Mouse (Mus musculus) E14TG2a.4 (cell line): Measurements from ENCODE around the gene Ugt1a1.

Experiments used
- H3K27me3 ChIP-seq: 2 replicates; pipeline ENCODE4 v1.6.1; 2014; ENCODE audit warnings: low read length, control low read depth; ENCODE audit not compliant: insufficient read depth
- H3K36me3 ChIP-seq: 2 replicates; pipeline ENCODE4 v1.6.1; 2014; ENCODE audit warnings: low read length, control low read depth; ENCODE audit not compliant: insufficient read depth
- H3K4me1 ChIP-seq: replicated peaks from 2 replicates; pipeline ENCODE4 v1.6.1; 2014; ENCODE audit warnings: low read depth, low read length, control low read depth
- H3K4me3 ChIP-seq: replicated peaks from 2 replicates; pipeline ENCODE4 v1.5.1; 2014; ENCODE audit warnings: mild to moderate bottlenecking, low read length
- H3K9me3 ChIP-seq: 2 replicates; pipeline ENCODE4 v1.6.1; 2014; ENCODE audit warnings: low read length, control low read depth
- CTCF ChIP-seq: conservative IDR thresholded peaks from 2 replicates; pipeline ENCODE4 v1.5.1; 2014; ENCODE audit warnings: low read length
- NANOG ChIP-seq: IDR thresholded peaks from 2 replicates; pipeline ENCODE4 v1.6.1; 2014; ENCODE audit warnings: borderline replicate concordance, low read length, mixed read lengths
- POU5F1 ChIP-seq: IDR thresholded peaks from 2 replicates; pipeline ENCODE4 v1.6.1; 2014; ENCODE audit warnings: low read length, borderline replicate concordance

Ugt1a1 gene

DNA sequence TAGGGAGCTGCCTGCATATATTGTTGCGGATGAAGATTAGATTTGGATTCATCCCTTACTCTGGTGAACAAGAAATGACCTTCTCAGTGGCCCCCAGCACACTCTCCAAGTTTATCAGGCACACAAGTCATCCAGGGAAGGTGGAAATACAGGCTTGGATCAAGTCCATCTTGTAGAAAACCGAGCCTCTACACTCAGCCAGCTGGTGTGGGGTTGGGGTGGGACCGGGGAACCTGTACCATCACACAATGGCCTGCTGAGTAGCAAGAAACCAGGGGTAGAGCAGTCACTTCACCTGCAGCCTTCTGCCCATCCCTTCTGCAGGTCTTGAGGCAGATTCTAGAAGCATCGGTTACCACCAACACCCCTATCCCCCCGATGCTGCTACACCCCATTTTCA is 22.9 kb downstream of the Ugt1a1 start:
- Histone ChIP-seq H3K4me3 (no peak overlapping the region), H3K9me3 (peaks cover 63% of the 10 kb centered on the region), H3K4me1 (no peaks in the 10 kb centered on the region), H3K36me3 (no peaks in the 10 kb centered on the region), H3K27me3 (peaks cover 24% of the 10 kb centered on the region; the same call in 1 of the 2 replicates)
- TF ChIP-seq NANOG (no peak), POU5F1 (no peak), CTCF (no peak)

DNA sequence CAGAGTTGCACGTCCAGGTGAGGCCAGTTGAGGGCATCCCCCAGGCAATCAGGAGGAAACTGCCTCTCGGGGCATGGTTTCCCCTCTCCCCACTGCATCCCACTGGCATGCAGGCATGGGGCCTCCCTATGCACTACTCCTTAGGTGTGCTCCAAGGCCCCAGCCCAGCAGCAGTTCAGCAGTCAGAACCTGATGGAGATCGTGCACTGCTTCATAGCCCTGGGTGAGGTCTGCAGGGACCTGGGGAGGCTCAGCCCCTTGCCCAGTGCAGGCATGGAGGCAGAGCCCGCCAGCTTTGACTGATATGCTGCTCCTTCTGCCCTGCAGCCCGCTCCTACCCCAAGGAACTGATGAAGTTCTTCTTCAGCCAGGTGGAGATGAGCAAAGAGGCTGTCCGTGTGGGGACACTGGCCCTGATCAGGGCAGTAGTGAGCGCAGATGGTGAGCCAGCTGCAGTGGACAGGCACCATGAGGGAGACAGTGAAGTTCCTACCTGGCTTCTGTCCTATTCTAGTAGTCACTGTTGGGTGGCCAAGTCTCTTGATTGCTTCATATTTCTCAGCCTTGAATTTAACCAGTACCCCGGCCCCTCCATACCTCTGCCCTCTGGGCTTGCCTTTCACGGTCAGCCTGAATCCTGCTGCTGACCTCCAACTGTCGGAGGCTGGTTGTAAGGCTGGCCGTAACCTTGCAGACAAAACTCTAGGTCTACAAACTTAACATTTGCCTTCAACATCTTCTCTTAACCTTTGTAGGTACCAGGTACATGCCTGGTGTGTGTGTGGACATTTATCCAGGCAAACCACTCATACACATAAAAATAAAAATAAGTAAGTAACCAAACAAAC is 23.5 kb downstream of the Ugt1a1 start:
- H3K4me3 ChIP-seq, result no peak overlapping the region
- no peak for TF ChIP-seq NANOG
- no peak for TF ChIP-seq POU5F1
- TF ChIP-seq CTCF, result no peak
- H3K27me3 ChIP-seq, result peaks cover 23% of the 10 kb centered on the region
- H3K4me1 ChIP-seq, result no peaks in the 10 kb centered on the region
- peaks cover 64% of the 10 kb centered on the region for H3K9me3 ChIP-seq
- H3K36me3 ChIP-seq, result no peaks in the 10 kb centered on the region

DNA sequence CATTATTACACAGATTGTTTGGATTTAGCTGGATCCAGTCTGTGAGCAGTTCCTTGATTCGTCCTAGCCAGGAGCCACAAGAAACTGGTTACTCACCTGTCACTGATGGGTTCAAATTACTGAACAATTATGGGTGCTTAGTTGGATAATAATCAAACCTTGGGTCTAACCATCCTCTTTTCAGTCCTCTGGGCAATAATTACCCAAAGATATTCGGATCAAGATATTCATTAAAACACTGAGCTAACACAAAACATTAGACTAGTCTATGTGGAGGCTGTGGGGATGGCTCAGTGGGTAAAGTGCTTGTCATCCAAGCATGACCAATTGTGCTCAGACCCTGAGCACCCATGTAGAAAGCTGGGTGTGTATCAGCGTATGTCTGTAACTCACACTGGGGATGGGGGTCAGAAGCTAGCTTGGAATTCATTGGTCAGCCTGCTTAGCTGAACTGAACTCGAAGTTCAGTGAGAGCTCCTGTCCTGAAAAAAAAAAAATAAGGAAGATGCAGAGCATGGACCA is 24.2 kb downstream of the Ugt1a1 start:
- Histone ChIP-seq H3K9me3 (peaks cover 70% of the 10 kb centered on the region), H3K4me3 (no peak overlapping the region), H3K27me3 (peaks cover 22% of the 10 kb centered on the region), H3K36me3 (no peaks in the 10 kb centered on the region), H3K4me1 (no peaks in the 10 kb centered on the region)
- no peak for TF ChIP-seq CTCF
- no peak for TF ChIP-seq POU5F1
- TF ChIP-seq NANOG, result no peak

DNA sequence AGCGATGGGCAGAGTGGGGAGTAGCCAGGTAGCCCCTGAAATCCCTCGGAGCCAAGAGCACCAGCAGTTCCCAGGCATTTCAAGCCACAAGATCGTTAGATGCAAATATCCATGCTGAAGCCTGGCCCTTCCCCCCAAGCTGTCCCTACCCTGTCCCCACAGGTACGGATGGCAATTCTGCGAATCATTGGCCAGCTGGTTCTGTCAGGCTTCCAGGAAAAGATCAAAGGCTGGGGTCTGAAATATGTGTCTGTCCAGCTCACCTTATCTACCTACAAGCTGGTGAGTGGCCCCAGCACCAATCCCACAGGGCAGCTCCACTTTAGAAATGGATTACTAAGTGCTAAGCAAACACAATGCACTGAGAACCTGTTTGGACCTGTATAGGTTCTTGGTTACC is 25.6 kb downstream of the Ugt1a1 start:
- Histone ChIP-seq H3K9me3 (peaks cover 70% of the 10 kb centered on the region), H3K36me3 (no peaks in the 10 kb centered on the region)
- TF ChIP-seq NANOG, result no peak
- TF ChIP-seq POU5F1, result no peak
- no peak for TF ChIP-seq CTCF

DNA sequence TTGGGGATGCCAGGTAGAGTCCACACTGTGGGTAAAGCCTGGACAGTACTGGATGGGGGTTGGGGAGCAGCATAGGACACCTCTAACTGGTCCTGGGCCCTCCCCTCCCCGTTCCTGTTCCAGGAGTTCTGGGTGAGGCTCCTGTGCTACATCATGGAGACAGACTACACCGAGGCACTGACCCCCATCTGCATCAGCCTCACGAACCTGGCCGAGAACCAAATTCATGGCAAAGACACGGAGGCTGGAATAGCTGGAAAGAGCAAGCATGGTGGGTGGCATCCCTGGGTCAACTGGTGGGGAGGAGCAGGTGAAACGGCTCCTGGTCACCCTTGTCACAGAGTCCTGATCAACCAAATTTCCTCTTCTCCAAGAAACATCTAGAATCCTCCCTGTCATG is 27.0 kb downstream of the Ugt1a1 start:
- no peak overlapping the region for H3K4me3 ChIP-seq
- TF ChIP-seq CTCF, result no peak
- 0 out of 2 replicates have a peak, but pooled peaks have one; percentile 23 for TF ChIP-seq POU5F1
- no peaks in the 10 kb centered on the region for H3K36me3 ChIP-seq
- peaks cover 72% of the 10 kb centered on the region for H3K9me3 ChIP-seq
- peaks cover 10% of the 10 kb centered on the region; the same call in 1 of the 2 replicates for H3K27me3 ChIP-seq
- H3K4me1 ChIP-seq, result no peaks in the 10 kb centered on the region

More for the DNA sequence above, 25.6 kb downstream of the Ugt1a1 start:
- H3K4me1 ChIP-seq, result no peaks in the 10 kb centered on the region
- no peak overlapping the region for H3K4me3 ChIP-seq
- H3K27me3 ChIP-seq, result peaks cover 15% of the 10 kb centered on the region

DNA sequence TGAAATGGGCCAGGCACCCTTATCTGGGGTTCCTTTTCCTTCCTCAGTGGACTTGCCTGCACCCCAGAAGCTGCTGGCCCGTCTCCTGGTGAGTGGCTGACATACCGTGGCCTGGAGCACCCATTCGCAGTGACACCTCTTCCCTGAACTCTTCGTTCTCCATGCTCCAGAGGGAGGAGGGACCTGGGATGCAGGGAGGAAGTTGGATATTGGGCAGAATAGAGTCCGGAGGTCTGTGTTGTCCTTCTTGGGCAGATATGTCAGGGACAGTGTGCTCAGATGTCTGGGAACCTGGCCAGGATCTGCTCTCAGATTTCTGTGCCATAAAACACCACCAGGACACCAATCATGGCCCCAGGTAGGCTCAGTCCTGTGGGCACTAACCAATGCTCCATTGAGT is 28.3 kb downstream of the Ugt1a1 start:
- no peak overlapping the region for H3K4me3 ChIP-seq
- TF ChIP-seq CTCF (no peak), POU5F1 (no peak), NANOG (no peak)
- no peaks in the 10 kb centered on the region for H3K4me1 ChIP-seq
- peaks cover 7% of the 10 kb centered on the region; the same call in 1 of the 2 replicates for H3K27me3 ChIP-seq
- no peaks in the 10 kb centered on the region for H3K36me3 ChIP-seq
- H3K9me3 ChIP-seq, result peaks cover 68% of the 10 kb centered on the region

DNA sequence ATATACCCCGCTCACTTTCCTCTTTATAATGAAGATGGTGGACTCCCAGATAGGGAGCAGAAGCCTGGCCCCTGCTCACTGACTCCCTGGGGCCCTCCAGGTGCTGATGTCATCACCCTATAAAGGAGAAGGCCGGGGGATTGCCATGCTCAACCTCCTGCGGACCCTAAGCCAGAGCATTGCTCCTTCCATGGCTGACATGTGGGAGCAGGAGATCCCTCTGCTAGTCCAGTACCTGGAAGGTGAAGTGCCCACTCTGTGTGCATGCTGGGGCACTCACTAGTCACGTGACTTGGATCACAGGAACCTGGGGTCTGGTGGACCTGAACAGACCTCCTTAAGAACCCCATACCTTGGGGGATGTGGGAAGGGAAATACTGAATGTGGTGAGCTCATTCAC is 28.8 kb downstream of the Ugt1a1 start:
- TF ChIP-seq POU5F1 (no peak), CTCF (no peak), NANOG (no peak)
- Histone ChIP-seq H3K4me3 (no peak overlapping the region), H3K36me3 (no peaks in the 10 kb centered on the region), H3K27me3 (peaks cover 5% of the 10 kb centered on the region; the same call in 1 of the 2 replicates), H3K9me3 (peaks cover 66% of the 10 kb centered on the region), H3K4me1 (no peaks in the 10 kb centered on the region)

DNA sequence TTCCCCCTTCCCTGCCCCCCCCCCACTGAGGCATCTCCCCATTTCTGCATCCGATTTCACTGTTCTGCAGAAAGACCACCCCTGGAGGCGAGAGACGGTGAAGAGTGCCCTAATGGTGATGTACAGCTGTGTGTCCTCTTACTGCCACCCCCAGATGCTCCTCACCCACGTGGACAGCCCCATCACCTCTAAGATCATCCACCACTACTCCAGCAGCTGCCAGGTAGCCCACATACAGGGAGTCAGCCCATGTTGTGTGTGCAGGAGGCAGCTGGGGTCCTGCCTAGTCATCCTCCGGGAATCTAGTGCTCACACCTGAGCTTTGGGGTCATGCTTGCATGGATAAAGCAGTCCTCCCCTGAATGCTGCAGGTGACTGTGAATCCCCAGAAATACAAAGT is 32.1 kb downstream of the Ugt1a1 start:
- TF ChIP-seq CTCF, result no peak
- TF ChIP-seq POU5F1, result no peak
- TF ChIP-seq NANOG, result no peak
- peaks cover 36% of the 10 kb centered on the region for H3K9me3 ChIP-seq
- no peak overlapping the region for H3K4me3 ChIP-seq
- H3K4me1 ChIP-seq, result no peaks in the 10 kb centered on the region
- H3K27me3 ChIP-seq, result peaks cover 6% of the 10 kb centered on the region; the same call in 1 of the 2 replicates
- no peaks in the 10 kb centered on the region for H3K36me3 ChIP-seq

DNA sequence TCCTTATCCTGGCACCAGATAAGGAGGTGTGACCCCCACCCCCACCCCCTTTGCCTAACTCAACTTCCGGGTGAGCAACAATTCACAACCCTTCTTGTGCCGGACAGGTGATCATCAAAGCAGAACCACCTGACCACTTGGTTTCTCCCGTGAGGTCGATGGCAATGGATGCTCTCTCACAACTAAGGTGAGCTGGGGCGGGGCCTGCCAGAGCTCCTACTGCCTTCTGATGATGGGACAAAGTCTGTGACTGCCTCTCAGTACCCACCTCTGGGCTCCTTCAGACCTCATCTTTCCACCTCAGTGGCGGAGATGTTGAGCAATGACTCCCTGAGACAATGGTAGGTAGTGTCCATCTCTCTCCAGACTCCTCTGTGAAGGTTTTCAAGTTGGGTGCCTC is 34.1 kb downstream of the Ugt1a1 start:
- TF ChIP-seq NANOG (no peak), CTCF (no peak), POU5F1 (no peak)
- no peak overlapping the region for H3K4me3 ChIP-seq
- H3K9me3 ChIP-seq, result peaks cover 20% of the 10 kb centered on the region
- no peaks in the 10 kb centered on the region for H3K4me1 ChIP-seq
- H3K27me3 ChIP-seq, result 0 out of 2 replicates have a peak, but pooled peaks cover 2% of the 10 kb centered on the region
- H3K36me3 ChIP-seq, result no peaks in the 10 kb centered on the region
